Comparison of ENCODE assay signal across 20 mouse cellular contexts in genomic region chr7:97324342-97324741, GRCm38 (mm10). TPM values are rescaled to one million over a fixed set of nuclear protein-coding genes. Genes with fewer than 3 reads are reported as not detected.
DNase-seq lines count a peak whose midpoint lies in the region; ATAC-seq lines count a peak whose summit lies in the region.
"Had no signal": no experiment of that assay in that cellular context is flagged by ENCODE, and none has a peak within 500 bp of the region (broad histone marks: within the 10 kb centered on the region; RNA-seq: fewer than 3 reads in every experiment).

No protein-coding gene starts in this region.

- H3K9me3 ChIP-seq in midbrain, embryonic 11.5 days (ENCODE audit: control insufficient read depth, low read length): no peaks in the 10 kb centered on the region
- no peaks in the 10 kb centered on the region for H3K9me3 ChIP-seq in midbrain, embryonic 14.5 days (ENCODE audit: control insufficient read depth, low read length)

- DNase-seq in adrenal gland, adult (ENCODE audit: inconsistent age in 2 of 2, low spot score in 1 of 2): peak; percentile 49 to 68
- DNase-seq in adrenal gland, adult 2 months: no peak
- DNase-seq in midbrain, embryonic 11.5 days (ENCODE audit: low spot score, missing footprints): peak; percentile 62
- DNase-seq in midbrain, embryonic 14.5 days: no peak
- DNase-seq: adrenal gland, adult 8-10 months; adrenal gland, postnatal 10 days; adrenal gland, postnatal 14 days; adrenal gland, postnatal 25 days; adrenal gland, postnatal 36 days; B cell, adult 2 months; cerebellum, adult 11 months; cerebellum, adult 11-12 months; cerebellum, adult 18-20 months; cerebellum, adult 2 months; cerebellum, adult 8-10 months had no signal

- no peak overlapping the region for H3K4me2 ChIP-seq in midbrain, embryonic 11.5 days
- H3K4me2 ChIP-seq in midbrain, embryonic 14.5 days (ENCODE audit: low read length): no peak overlapping the region

- WGBS in midbrain, embryonic 11.5 days: 93% methylated on average over 8 of the region's 8 CpGs
- 96% methylated on average over 8 of the region's 8 CpGs for WGBS in midbrain, embryonic 14.5 days

- no peaks in the 10 kb centered on the region for H3K36me3 ChIP-seq in midbrain, embryonic 11.5 days (ENCODE audit: control insufficient read depth, insufficient read depth, low read length)
- H3K36me3 ChIP-seq in midbrain, embryonic 14.5 days (ENCODE audit: control insufficient read depth, insufficient read depth, low read length): peaks cover 10% of the 10 kb centered on the region
- H3K36me3 ChIP-seq: G1E had no signal

- no peak overlapping the region for H3K27ac ChIP-seq in midbrain, embryonic 11.5 days (ENCODE audit: low read depth, low read length)
- no peak overlapping the region for H3K27ac ChIP-seq in midbrain, embryonic 14.5 days (replicated peaks; ENCODE audit: low read depth, low read length)

- ATAC-seq in midbrain, embryonic 11.5 days (ENCODE audit: low FRiP score): no peak
- ATAC-seq in midbrain, embryonic 14.5 days (ENCODE audit: low FRiP score, low TSS enrichment): no peak
- ATAC-seq: activated CD4-positive, CD25-positive, alpha-beta regulatory T cell, adult 4 months; CD4-positive, CD25-positive, alpha-beta regulatory T cell, adult 4 months; Patski had no signal

- H3K9ac ChIP-seq in midbrain, embryonic 11.5 days (ENCODE audit: low read length): no peak overlapping the region
- H3K9ac ChIP-seq in midbrain, embryonic 14.5 days (replicated peaks; ENCODE audit: low read length): no peak overlapping the region

- H3K4me3 ChIP-seq in midbrain, embryonic 11.5 days (ENCODE audit: low read depth, low read length): no peak overlapping the region
- H3K4me3 ChIP-seq in midbrain, embryonic 14.5 days (replicated peaks; ENCODE audit: low read depth, low read length): no peak overlapping the region

- H3K27me3 ChIP-seq in midbrain, embryonic 11.5 days (ENCODE audit: control insufficient read depth, insufficient read depth, low read length): peaks cover 27% of the 10 kb centered on the region
- H3K27me3 ChIP-seq in midbrain, embryonic 14.5 days (ENCODE audit: control insufficient read depth, insufficient read depth, low read length): peaks cover 24% of the 10 kb centered on the region
- H3K27me3 ChIP-seq: CH12.LX, Patski had no signal

- peaks cover 2% of the 10 kb centered on the region; the same call in 1 of the 2 replicates for H3K4me1 ChIP-seq in midbrain, embryonic 11.5 days (ENCODE audit: control insufficient read depth, insufficient read depth, low read length)
- H3K4me1 ChIP-seq in midbrain, embryonic 14.5 days (ENCODE audit: control insufficient read depth, insufficient read depth, low read length): peaks cover 4% of the 10 kb centered on the region; the same call in 1 of the 2 replicates

RNA-seq across cellular contexts. Expression of gene Usp35, which starts 7.5 kb away (rescaled TPM):
- total RNA-seq in adrenal gland, adult 2 months (2021): 1 to 10 TPM; 7.0 to 8.5 TPM
- polyA plus RNA-seq in adrenal gland, adult 2 months (2012; rRNA removed): 8.4 and 11.1 TPM in 2 replicates
- 2.5 and 2.9 TPM in 2 replicates for polyA plus RNA-seq in midbrain, embryonic 11.5 days (2014; fragmentation: Nextera tagmentation; extraction: Ambion mirVana)
- 3.9 and 4.4 TPM in 2 replicates for polyA plus RNA-seq in midbrain, embryonic 14.5 days (2014; fragmentation: Nextera tagmentation; extraction: Ambion mirVana)

RNA-seq across cellular contexts. Expression of gene Kctd21, which starts 7.8 kb away (rescaled TPM):
- total RNA-seq in adrenal gland, adult 2 months (2021): 10 to 100 TPM in 1 of 2 experiments, 1 to 10 TPM in 1; 7.3 to 11.4 TPM
- 5.3 and 5.6 TPM in 2 replicates for polyA plus RNA-seq in adrenal gland, adult 2 months (2012; rRNA removed)
- polyA plus RNA-seq in midbrain, embryonic 11.5 days (2014; fragmentation: Nextera tagmentation; extraction: Ambion mirVana): 4.6 and 5.8 TPM in 2 replicates
- polyA plus RNA-seq in midbrain, embryonic 14.5 days (2014; fragmentation: Nextera tagmentation; extraction: Ambion mirVana): 6.1 and 8.5 TPM in 2 replicates

RNA-seq across cellular contexts. Expression of gene Alg8, which starts 47.1 kb away (rescaled TPM):
- total RNA-seq in adrenal gland, adult 2 months (2021): 10 to 100 TPM; 15.2 to 16.6 TPM
- polyA plus RNA-seq in adrenal gland, adult 2 months (2012; rRNA removed): 6.0 and 7.3 TPM in 2 replicates
- polyA plus RNA-seq in midbrain, embryonic 11.5 days (2014; fragmentation: Nextera tagmentation; extraction: Ambion mirVana): 37.1 and 38.1 TPM in 2 replicates
- polyA plus RNA-seq in midbrain, embryonic 14.5 days (2014; fragmentation: Nextera tagmentation; extraction: Ambion mirVana): 9.4 and 10.8 TPM in 2 replicates

Comparison
In these comparisons a context has a peak if more than half of its experiments do, and no peak if none do; other contexts are left out.
1. DNase-seq: peak in adrenal gland, adult (2 of 2) and midbrain, embryonic 11.5 days (single experiment); none in adrenal gland, adult 2 months (single experiment) and midbrain, embryonic 14.5 days (single experiment).